Mouse (Mus musculus): ENCODE results near the gene Slc26a9.

Slc26a9 gene

DNA sequence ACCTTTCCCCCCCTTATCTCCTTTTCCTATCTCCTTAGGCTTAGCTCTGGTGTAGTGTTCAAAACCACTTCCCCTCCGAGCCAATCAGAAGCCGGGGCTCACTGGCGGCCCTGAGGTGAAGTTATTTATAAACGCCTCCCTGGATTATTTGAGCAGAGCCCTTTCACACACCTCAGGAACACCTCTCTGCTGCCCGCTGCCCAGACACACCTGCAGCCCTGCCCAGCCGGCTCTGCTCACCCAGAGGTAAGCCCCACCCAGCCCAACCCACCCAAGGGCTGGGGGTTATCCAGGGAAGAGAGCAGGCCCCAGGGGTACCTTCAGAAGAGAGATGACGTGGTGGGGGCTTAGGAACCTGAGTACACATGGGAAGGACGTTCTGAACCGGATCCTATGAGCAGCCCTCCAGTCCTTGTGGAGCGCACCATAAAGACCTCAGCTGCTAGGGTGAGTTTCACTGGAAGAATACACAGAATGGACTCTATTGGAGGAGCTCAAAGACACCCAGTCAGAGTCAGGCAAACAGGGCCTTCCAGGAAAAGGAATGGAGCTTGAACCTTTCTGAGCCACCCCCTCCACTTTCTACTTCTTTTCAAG lies at the start of gene Slc26a9:
Gene Slc26a9 (plus strand): TSS at position 155 of the 597 bp plus-strand sequence.
- DNase-seq (ENCODE audit: low read depth, low spot score): no peak

DNA sequence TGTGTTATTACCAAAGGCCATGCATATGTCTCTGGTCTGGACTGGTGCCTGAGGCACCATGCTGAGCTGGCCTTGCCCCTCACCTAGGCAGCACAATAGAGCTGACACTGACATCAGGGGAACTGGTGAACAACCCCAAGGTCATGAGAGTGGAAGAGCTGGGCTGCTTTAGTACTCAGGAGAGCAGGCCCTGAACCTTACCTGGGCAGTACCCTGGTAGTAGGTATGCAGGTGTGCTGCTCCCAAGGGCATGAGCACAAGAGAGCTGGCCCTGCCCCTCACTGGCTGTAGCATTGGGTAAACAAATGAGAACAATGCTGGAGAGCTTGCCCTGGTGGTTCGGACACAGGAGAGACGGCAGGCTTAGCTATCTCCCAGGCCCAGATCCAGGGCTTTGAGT lies 48.5 kb upstream of the Slc26a9 start:
- DNase-seq (ENCODE audit: low read depth, low spot score): no peak

DNA sequence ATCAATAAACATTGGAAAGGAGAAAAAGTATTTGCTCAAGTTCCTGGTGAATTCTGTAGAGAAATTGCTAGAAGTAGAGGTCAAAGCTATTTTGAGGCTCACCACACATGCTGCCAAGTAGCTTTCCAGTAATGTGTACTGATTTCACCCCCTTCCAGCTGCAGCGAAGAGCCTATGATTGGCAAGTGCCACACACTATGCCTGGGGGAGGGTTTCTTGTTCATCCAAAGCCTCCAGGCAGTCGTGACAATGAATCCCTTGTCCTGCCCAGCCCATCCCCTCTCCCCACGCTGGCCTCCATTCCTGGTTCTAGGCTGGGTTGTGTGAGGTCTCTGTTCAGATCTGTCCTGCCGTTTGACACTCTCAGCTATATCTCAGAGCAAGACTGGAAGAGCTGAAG lies 47.5 kb upstream of the Slc26a9 start:
- peak; percentile 84 for DNase-seq (ENCODE audit: low read depth, low spot score)

DNA sequence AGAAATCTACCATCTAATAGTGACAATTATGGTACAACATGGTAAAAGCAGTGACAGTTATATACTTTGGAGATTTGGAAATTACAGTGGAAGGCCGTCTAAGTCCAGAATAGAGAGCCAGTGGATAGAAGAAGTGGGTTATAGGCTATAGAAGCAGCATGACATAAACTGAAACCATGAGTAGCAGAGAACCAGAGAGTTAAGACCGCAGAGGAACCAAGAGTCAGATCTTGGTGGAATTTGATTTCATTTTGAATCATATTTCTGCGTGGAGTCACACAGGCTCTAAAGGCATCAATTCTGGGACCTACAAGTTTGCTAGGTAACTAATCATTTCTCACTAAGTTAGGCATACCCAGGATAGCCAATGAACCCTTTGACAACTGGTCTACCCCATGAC lies 45.1 kb upstream of the Slc26a9 start:
- no peak for DNase-seq (ENCODE audit: low read depth, low spot score)

DNA sequence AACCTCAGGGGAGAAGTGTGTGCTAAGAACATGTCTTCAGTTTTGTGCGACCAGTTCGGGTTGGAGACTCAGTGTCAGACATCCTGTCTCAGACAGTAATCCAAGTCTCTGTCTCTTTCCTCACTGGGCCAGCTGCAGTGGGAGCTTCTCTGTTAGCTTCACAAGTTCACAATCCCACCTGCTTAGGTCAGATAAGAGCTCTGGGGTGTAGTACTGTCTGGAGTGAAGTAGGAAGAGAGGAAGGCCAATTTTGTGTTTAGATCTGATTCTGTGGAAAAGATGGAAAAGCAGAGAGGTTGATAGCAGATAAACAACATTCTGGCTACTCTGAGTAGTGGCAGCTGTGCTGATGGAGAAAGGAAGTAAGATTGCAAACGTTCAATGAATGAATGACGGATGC lies 44.2 kb upstream of the Slc26a9 start:
- DNase-seq (ENCODE audit: low read depth, low spot score): no peak

DNA sequence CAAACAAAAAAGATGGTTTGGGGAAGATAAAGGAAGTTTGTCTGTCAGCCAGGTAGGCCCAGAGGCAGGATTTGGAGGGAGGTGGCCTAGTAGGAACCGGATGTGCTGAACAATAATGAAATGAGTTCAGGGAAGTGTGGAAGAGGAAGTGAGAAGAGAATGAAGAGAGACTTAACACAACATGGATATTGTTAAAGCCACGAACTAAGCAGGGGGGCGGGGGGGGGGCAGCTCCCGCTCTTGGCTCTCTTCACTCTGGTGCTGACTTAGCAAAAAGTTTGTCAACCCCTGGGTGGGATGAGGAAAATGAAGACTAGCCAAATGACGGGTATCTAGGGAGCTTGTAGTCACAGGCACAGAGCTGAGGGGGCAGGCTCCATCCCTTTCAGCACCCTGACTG lies 43.4 kb upstream of the Slc26a9 start:
- DNase-seq (ENCODE audit: low read depth, low spot score): no peak

DNA sequence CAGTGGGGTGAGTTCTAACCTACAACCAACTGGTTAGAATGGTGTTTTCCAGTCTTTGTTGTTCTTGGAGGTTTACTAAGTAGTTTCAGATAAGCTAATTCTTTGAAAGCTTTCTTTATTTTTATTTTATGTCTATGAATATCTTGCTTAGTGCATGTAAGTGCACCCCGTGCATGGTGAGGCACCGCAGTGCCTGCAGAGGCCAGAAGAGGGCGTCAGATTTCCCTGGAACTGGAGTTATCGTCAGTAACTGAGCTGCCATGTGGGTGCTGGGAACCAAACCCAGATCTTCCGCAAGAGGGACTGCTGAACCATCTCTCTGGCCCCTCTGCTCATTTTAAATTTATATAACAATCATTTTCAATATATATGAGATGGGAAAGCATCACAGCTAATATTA lies 42.4 kb upstream of the Slc26a9 start:
- DNase-seq (ENCODE audit: low read depth, low spot score): no peak

GRCm38 (mm10) chr1:131702094-131702766 lies 41.6 kb upstream of the Slc26a9 start:
- no peak for DNase-seq (ENCODE audit: low read depth, low spot score)

DNA sequence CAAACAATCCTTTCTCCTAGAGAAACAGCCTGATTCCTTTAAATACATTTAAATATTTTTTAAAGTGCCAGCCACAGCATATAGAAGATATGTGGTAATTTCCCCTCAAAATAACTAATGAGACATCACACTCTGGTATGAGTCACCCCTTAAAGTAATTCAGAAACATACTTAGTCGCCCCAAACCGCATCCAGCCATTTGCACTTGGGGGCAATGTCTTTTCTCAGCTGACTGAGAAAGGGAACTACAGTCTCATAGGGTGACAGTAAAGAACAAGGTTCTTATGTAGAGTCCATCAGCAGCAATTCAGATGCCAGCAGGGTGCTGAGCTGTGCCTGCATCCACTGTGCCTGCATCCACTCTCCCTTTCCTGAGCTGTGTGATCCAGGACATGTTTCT lies 40.3 kb upstream of the Slc26a9 start:
- no peak for DNase-seq (ENCODE audit: low read depth, low spot score)

DNA sequence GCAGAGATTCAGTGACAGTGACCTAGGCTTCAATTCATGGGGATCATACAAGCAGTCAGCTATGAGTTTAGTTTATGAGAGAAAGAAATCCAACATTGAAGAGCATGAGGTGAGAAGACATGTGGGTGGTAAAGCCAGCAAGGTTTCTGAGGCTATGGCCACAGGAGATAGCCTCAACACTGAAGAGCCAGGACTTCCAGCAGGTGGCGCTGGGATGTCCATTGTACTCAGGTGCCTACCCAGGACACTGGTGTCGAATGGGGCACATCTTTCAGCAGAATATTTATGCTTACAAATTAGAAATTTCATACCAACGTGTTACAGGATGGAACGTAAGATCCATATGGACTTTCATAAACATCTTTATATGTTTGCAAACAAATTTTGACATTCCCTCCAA lies 35.5 kb upstream of the Slc26a9 start:
- DNase-seq (ENCODE audit: low read depth, low spot score): peak; percentile 70

- no peak for DNase-seq (ENCODE audit: low read depth, low spot score)
These were observed 32.3 kb upstream of the Slc26a9 start for GRCm38 (mm10) chr1:131711518-131711917.

DNA sequence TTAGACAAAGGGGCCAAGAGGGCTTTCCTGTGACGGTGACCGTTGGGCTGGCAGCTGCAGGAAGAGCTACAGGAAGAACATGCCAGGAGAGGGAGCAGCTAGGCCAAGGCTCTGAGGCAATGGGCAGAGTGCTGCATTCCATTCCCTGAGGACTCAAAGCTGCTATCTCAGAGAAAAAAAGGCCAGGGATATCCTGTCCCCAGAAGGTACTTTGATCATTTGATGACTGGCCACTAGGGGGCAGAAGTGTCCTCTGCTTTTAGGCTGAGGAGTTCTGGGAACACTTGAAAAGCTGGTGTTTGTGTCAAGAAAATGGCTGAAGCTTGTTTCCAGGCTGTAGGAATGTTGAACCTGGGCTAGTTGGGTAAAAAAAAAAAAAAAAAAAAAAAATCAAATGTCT lies 31.4 kb upstream of the Slc26a9 start:
- peak; percentile 92 for DNase-seq (ENCODE audit: low read depth, low spot score)

DNA sequence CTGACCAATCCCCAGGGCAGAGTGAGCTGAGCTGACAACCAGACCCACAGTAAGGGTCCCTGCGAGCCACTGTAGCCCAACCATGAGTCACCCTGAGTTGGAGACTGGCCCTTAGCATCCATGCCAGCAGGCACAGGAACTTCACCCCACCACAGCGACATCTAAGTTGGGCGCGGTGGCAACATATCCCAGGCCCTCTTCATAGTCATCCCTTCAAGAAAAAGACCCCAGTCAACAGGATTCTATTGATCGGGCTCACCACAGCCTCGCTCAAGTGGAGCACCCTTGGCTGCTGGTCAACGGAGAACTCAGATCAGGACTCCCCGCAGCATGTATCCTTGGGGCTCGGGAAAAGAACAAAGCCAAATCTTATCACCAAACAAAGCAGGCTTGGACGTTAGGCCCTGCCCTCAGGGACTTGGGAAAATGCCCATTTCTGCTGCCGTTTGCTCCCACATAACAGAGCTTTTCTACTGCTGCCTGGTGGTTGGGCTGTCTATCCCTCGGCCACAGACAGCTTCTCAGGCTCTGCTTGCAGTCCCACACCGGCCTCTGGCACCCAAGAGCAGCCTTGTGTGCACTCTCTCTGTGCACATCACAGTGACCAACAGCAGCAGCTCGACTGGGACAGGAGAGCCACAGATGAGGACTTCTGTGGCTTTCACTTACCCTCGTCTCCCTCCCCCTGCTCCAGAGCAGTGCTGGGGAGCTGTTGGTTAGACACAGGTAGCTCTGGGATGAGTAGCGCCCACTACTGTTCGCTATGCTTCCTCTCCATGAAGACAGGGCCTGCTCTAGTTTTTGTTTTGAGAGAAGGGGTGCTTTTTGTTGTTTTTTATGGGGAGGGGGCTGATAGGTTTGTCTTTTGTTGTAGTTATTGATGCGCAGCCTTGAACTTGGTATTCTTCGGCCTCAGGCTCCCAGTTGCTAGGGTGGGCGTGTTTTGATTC lies 29.2 kb upstream of the Slc26a9 start:
- DNase-seq (ENCODE audit: low read depth, low spot score): peak; percentile 62

GRCm38 (mm10) chr1:131718952-131719694 lies 24.7 kb upstream of the Slc26a9 start:
- no peak for DNase-seq (ENCODE audit: low read depth, low spot score)

DNA sequence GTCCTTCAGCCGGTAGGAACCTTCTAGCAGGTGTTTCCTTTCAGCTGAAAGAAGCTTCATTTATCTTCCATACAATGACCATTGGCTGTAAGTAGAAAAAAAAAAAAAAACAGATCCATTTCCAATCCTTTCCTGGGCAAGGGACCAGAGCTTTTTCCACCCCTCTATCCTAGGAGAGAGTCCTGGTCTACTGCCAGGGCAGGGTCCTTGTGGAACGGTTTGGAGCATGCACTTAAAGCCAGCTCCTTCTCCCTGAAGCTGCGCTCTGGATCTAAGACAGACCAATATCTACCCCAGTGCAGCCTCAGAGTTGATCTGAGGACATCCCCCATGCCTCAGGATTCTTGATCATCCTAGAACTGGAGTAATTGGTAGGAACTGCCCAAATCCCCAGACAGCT lies 21.8 kb upstream of the Slc26a9 start:
- DNase-seq (ENCODE audit: low read depth, low spot score): no peak

DNA sequence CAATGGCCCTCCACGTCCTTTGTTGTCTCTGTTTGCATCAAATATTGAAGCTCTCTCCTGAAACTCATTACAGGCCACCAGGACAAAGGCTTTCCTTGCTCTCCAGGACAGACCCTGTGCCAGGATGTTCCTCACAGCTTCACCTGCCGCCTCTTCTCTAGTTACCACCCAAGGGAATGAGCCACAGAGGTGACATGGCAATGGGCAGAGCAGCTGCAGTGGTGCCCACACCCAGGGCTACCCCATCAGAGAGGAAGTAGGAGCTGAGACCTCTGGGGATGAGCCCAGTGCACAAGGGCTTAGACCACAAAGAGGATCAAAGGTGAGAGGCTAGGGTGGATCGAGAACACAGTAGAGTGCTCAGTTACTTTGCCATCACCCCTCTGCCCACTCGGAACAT lies 20.3 kb upstream of the Slc26a9 start:
- no peak for DNase-seq (ENCODE audit: low read depth, low spot score)

DNA sequence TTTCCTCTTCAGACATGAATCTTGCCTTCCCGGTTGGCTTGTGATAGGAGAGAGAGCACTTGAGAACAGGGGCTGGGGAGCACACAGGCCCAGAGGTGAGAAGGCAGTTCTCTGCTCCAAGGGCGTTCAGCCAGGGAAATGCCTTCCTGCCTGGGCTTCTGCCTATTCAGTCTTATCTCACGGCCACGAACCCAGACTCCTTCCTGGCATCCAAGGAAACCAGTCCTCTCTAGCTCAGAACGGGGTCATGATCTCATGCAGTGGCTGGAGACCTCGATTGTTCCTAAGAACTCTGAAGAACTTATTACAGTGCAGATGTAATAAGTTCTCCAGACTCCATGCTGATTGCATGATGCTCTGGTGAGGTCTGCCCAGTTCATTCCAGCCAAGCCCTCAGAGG lies 17.2 kb upstream of the Slc26a9 start:
- DNase-seq (ENCODE audit: low read depth, low spot score): no peak

GRCm38 (mm10) chr1:131730639-131731437 lies 13.0 kb upstream of the Slc26a9 start:
- DNase-seq (ENCODE audit: low read depth, low spot score): no peak

- no peak for DNase-seq (ENCODE audit: low read depth, low spot score)
These were observed 10.2 kb upstream of the Slc26a9 start for GRCm38 (mm10) chr1:131733474-131734180.

- no peak for DNase-seq (ENCODE audit: low read depth, low spot score)
These were observed 9.1 kb upstream of the Slc26a9 start for GRCm38 (mm10) chr1:131734657-131735273.

Data from brain, adult 2 months (tissue).